ENCODE assay signal across 13 mouse cellular contexts in genomic region chr1:153202195-153202594, GRCm38 (mm10). TPM values are rescaled to one million over a fixed set of nuclear protein-coding genes. Genes with fewer than 3 reads are reported as not detected.
DNase-seq lines count a peak whose midpoint lies in the region; ATAC-seq lines count a peak whose summit lies in the region.
"Had no signal": no experiment of that assay in that cellular context is flagged by ENCODE, and none has a peak within 500 bp of the region (broad histone marks: within the 10 kb centered on the region; RNA-seq: fewer than 3 reads in every experiment).

No protein-coding gene starts in this region.

- DNase-seq in heart, adult 9 months (ENCODE audit: low spot score in 2 of 2): no peak
- DNase-seq in MN1 (ENCODE audit: low spot score): peak; percentile 29
- DNase-seq in left cerebral cortex, adult 9 months (ENCODE audit: low spot score in 2 of 2): no peak
- no peak for DNase-seq in layer of hippocampus, postnatal 14 days (ENCODE audit: low spot score in 2 of 2)
- DNase-seq in right cerebral cortex, adult 2 months (ENCODE audit: low spot score in 2 of 2): no peak
- DNase-seq: gastrocnemius, postnatal 10 days; liver had no signal

- H3K4me3 ChIP-seq in heart, embryonic 11.5 days (ENCODE audit: low read depth, low read length): no peak overlapping the region
- no peak overlapping the region for H3K4me3 ChIP-seq in forebrain, embryonic 12.5 days (replicated peaks)
- H3K4me3 ChIP-seq in midbrain, embryonic 16.5 days (ENCODE audit: low read depth, low read length): no peak overlapping the region
- H3K4me3 ChIP-seq: layer of hippocampus, adult 2 months; stomach, embryonic 15.5 days had no signal

- peaks cover 18% of the 10 kb centered on the region for H3K4me1 ChIP-seq in heart, embryonic 11.5 days (ENCODE audit: control insufficient read depth, insufficient read depth, low read length)
- H3K4me1 ChIP-seq in forebrain, embryonic 12.5 days: peaks cover 25% of the 10 kb centered on the region
- H3K4me1 ChIP-seq in midbrain, embryonic 16.5 days (ENCODE audit: control insufficient read depth, insufficient read depth, low read length): peaks cover 3% of the 10 kb centered on the region
- H3K4me1 ChIP-seq: stomach, embryonic 15.5 days had no signal

- ATAC-seq in heart, embryonic 11.5 days (replicated peaks; ENCODE audit: insufficient number of reproducible peaks, low FRiP score, low TSS enrichment): 0 out of 2 replicates have a peak, but pooled peaks have one; percentile 14
- peak; percentile 64 for ATAC-seq in forebrain, embryonic 12.5 days (ENCODE audit: low FRiP score)
- ATAC-seq in midbrain, embryonic 16.5 days: peak; percentile 28; the same call in 1 of the 2 replicates

- H3K27me3 ChIP-seq in heart, embryonic 11.5 days (ENCODE audit: control insufficient read depth, insufficient read depth, low read length): no peaks in the 10 kb centered on the region
- H3K27me3 ChIP-seq in forebrain, embryonic 12.5 days: no peaks in the 10 kb centered on the region; the same call in 1 of the 2 replicates
- no peaks in the 10 kb centered on the region for H3K27me3 ChIP-seq in midbrain, embryonic 16.5 days (ENCODE audit: control insufficient read depth, insufficient read depth, low read depth, low read length)
- H3K27me3 ChIP-seq: stomach, embryonic 15.5 days had no signal

- H3K9ac ChIP-seq in heart, embryonic 11.5 days (ENCODE audit: low read depth, low read length): no peak overlapping the region
- H3K9ac ChIP-seq in forebrain, embryonic 12.5 days: no peak overlapping the region
- H3K9ac ChIP-seq in midbrain, embryonic 16.5 days (ENCODE audit: low read depth, low read length): no peak overlapping the region
- H3K9ac ChIP-seq: stomach, embryonic 15.5 days had no signal

- no peaks in the 10 kb centered on the region for H3K36me3 ChIP-seq in heart, embryonic 11.5 days (ENCODE audit: control insufficient read depth, insufficient read depth, low read length)
- no peaks in the 10 kb centered on the region for H3K36me3 ChIP-seq in forebrain, embryonic 12.5 days (replicated peaks)
- H3K36me3 ChIP-seq in midbrain, embryonic 16.5 days (ENCODE audit: control insufficient read depth, insufficient read depth, low read length): no peaks in the 10 kb centered on the region
- H3K36me3 ChIP-seq: stomach, embryonic 15.5 days had no signal

- no peaks in the 10 kb centered on the region for H3K9me3 ChIP-seq in heart, embryonic 11.5 days (replicated peaks; ENCODE audit: control insufficient read depth, low read length)
- H3K9me3 ChIP-seq in forebrain, embryonic 12.5 days: no peaks in the 10 kb centered on the region
- no peaks in the 10 kb centered on the region for H3K9me3 ChIP-seq in midbrain, embryonic 16.5 days (replicated peaks; ENCODE audit: control insufficient read depth, low read length, poor library complexity, severe bottlenecking)
- H3K9me3 ChIP-seq: stomach, embryonic 15.5 days had no signal

- no peak overlapping the region for H3K4me2 ChIP-seq in heart, embryonic 11.5 days
- H3K4me2 ChIP-seq in forebrain, embryonic 12.5 days: no peak overlapping the region
- no peak overlapping the region for H3K4me2 ChIP-seq in midbrain, embryonic 16.5 days (ENCODE audit: low read length)
- H3K4me2 ChIP-seq: stomach, embryonic 15.5 days had no signal

- 43% methylated on average over 8 of the region's 8 CpGs for WGBS in heart, embryonic 11.5 days (ENCODE audit: insufficient replicate concordance)
- WGBS in forebrain, embryonic 12.5 days: 49% methylated on average over 8 of the region's 8 CpGs
- 26% methylated on average over 8 of the region's 8 CpGs for WGBS in midbrain, embryonic 16.5 days

- no peak overlapping the region for H3K27ac ChIP-seq in heart, embryonic 11.5 days (ENCODE audit: low read depth, low read length)
- no peak overlapping the region for H3K27ac ChIP-seq in forebrain, embryonic 12.5 days
- no peak overlapping the region for H3K27ac ChIP-seq in midbrain, embryonic 16.5 days (ENCODE audit: low read length)

RNA-seq across cellular contexts. Expression of gene Lamc2, which starts 15.9 kb away (rescaled TPM):
- 3.4 and 6.2 TPM in 2 replicates for polyA plus RNA-seq in heart, embryonic 11.5 days (2014; fragmentation: Nextera tagmentation; extraction: Ambion mirVana)
- 0.47 and 0.94 TPM in 2 replicates for polyA plus RNA-seq in forebrain, embryonic 12.5 days (2016; fragmentation: Nextera tagmentation; extraction: Ambion mirVana)
- 2.4 and 2.9 TPM in 2 replicates for polyA plus RNA-seq in midbrain, embryonic 16.5 days (2015; fragmentation: Nextera tagmentation; extraction: Ambion mirVana)
- 1 to 10 TPM; 1.4 to 2.0 TPM for total RNA-seq in layer of hippocampus, postnatal 14 days (2021)
- total RNA-seq: monocyte, adult 5-6 weeks had no signal

Comparison
In these comparisons a context has a peak if more than half of its experiments do, and no peak if none do; other contexts are left out.
1. ATAC-seq: peak in every context shown above with its lines; median percentile 64 in forebrain, embryonic 12.5 days; 28 in midbrain, embryonic 16.5 days; 14 in heart, embryonic 11.5 days.